Mouse (Mus musculus) CH12.LX (cell line): ENCODE results near the gene Irf2bp2.

Experiments
- JUN ChIP-seq: IDR thresholded peaks from 2 replicates; pipeline ENCODE4 v1.6.1; 2011; ENCODE audit warnings: low read depth, mild to moderate bottlenecking, low read length, improper control_type of control experiment, moderate library complexity; ENCODE audit not compliant: insufficient read depth
- KAT2A ChIP-seq: IDR thresholded peaks from 2 replicates; pipeline ENCODE4 v1.6.1; 2012; ENCODE audit warnings: low read length, improper control_type of control experiment, inconsistent platforms; ENCODE audit not compliant: insufficient replicate concordance
- ZC3H11A ChIP-seq: IDR thresholded peaks from 2 replicates; pipeline ENCODE4 v1.6.1; 2012; ENCODE audit warnings: low read depth, mild to moderate bottlenecking, inconsistent platforms, low read length, improper control_type of control experiment

DNA sequence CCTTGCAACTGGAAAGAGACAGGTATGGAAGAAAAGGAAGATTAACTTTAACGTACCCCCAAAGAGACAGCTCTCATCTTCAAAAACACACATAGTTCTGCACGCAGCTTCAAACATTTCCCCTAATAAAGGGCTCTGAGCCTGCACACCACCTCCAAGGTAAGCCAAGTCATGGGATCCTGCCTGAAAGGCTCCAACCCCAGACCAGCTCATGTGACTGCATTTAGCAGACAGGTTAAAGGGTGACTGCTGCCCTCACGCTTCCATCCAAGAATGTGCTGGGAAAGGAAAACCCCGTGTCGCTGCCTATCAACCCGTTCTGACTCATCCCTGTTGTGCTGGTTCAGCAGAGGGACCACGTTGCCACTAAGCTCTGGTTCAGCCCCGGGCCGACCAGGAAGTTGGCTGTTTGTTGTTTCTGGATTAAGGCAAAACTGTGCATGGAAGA, 1.9 kb downstream of the Irf2bp2 start:
- TF ChIP-seq JUN (no peak), KAT2A (no peak), ZC3H11A (no peak)
